Mouse (Mus musculus) urinary bladder, adult 18-20 months (tissue): ENCODE measurements around the gene Ccm2.
A peak's percentile ranks its signal among the peaks of the same experiment; 100 is the strongest.

Experiments used
- DNase-seq, 2 experiments: peaks; one replicate each; pipeline ENCODE4 v3.0.0; 2022; ENCODE audit warnings: low spot score in 2 of 2, mixed read lengths in 2 of 2

The Ccm2 gene

GRCm38 (mm10) chr11:6529961-6530360, 16.7 kb upstream of the Ccm2 start:
- peak in 1 of 2 experiments; percentile 33 for DNase-seq

- DNase-seq, result no peak
Measured at GRCm38 (mm10) chr11:6530746-6531145, 15.9 kb upstream of the Ccm2 start.

DNA sequence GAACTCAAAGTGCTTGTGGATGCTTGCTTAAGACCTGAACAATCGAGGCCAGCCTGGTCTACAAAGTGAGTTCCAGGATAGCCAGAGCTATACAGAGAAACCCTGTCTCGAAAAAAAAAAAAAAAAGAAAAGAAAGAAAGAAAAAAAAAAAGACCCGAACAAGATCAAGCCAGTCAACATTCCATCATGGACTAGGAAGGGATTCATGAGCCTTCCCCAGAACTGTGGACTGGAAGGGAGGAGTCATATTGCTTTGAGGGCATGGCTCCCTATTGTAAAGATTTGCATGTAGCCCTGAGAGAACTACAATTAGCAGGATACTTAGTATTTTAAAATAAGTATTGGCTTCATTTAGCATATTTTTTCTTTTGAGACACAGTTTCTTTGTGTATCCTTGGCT, 2.0 kb upstream of the Ccm2 start:
- DNase-seq, result no peak

DNA sequence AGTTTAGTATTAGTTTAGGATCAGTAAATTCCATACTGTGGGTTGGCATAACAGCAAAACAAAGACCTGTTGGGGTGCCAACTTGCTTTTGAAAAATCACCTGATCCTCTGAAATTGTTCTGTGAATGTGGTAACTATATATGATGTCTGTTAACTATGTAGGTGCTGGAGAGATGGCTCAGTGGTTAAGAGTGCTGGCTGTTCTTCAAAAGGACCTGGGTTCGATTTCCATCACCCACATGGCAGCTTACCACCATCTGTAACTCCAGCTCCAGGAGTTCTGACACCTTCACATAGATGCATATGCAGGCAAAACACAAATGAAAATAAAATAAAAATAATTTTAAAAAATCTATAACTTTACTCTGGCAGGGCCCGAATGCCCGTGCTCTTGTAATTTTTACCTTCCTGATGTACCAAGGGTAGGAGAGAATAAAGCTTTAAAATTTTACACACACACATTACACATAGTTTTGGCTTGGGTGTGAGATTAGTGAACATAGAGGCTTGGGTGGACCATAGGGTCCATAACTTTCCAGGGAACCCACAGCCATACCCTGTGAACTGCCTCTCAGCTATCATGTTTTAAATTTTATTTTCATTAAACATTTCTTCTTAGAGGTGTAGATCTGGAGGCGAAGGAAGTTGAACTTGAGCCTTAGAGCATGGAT, 1.4 kb upstream of the Ccm2 start:
- DNase-seq, result no peak

GRCm38 (mm10) chr11:6545857-6546192, 862 bp upstream of the Ccm2 start:
- DNase-seq, result no peak

GRCm38 (mm10) chr11:6547037-6547680, 472 bp downstream of the Ccm2 start:
- peak; percentile 47 to 59 for DNase-seq

DNA sequence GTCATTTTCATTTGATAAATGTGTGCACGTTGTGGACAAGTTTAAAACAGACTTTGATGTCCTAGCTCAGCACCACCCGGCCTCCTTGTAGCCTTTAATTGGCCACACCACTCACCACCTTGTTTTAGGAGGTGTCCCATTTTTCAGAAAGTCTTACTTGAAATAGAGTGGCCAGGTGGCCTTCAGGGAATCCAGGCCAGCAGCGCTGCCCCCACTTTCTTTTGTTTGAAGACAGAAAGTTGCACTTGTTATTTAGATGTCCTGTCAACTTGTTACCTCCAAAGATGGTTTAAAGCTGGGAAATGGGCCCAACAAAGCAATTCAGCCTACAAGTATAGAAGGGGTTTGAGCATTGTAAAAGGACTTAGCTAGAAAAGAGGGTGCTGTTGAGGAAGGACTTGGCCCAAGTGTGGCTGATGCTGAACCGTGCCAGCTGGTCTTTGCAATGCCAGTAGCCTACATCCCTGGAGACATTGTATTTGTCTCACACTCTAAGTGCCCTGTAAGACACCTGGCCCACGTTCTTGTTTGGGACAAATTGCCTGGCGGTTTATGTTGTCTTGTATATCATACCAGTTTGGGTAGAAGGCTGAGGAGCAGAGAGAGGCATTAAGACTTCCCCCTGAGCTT, 1.1 kb downstream of the Ccm2 start:
- no peak for DNase-seq

DNA sequence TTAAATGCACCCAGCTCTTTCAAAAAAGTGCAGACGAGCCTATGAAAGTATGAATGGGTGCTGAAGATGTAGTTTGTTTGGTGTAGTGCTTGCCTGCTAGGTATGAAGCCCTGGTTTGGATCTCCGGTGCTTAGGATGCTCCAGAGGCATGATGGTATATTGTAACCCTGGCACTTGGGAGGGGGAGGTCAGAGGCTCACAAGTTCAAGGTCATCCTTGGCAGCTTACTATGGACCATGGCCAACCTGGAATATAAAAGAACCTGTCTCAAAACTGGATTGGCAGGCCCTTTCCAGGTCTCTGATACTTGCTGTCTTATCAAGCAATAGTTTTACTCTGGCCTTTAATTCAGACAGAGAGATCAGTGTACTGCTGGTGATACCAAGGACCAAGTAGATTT, 3.1 kb downstream of the Ccm2 start:
- no peak for DNase-seq

- no peak for DNase-seq
Measured at GRCm38 (mm10) chr11:6550201-6550600, 3.5 kb downstream of the Ccm2 start.

GRCm38 (mm10) chr11:6558234-6558633, 11.5 kb downstream of the Ccm2 start:
- DNase-seq, result no peak

GRCm38 (mm10) chr11:6559996-6560395, 13.3 kb downstream of the Ccm2 start:
- no peak for DNase-seq

DNA sequence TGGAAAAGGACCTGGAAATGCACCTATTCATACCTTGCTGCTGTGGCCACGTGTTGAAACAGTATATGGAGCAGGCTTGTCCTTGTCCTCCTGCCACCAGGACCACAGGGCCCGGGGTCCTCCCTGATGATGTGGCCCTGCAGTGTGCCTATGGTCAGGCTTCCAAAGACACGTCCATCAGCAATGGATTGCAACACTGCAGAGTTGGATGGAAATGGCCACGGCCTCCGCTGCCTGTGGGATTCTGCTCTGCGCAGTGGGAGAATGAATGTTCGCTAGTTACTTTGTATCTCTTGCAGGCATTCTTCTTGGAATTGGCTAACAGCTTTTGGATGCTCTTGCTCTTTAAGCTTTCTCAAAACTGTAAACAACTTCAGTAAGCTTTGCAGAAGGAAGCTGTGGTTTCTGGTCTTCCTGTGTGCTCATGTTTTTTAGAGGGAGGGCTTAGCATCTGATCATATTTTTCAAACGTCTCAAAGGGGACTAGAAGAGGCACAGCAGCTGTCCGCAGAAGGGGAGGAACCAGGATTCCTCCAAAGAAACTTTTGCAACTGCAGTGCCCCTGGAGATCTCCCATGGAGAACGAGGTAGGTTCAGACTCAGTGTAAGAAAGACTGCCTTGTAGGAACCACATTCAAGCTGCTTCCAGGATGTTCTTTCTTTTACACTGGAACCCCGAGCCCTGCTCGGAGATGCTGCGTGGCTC, 14.1 kb downstream of the Ccm2 start:
- peak in 1 of 2 experiments; percentile 10 for DNase-seq

GRCm38 (mm10) chr11:6561474-6561873, 14.8 kb downstream of the Ccm2 start:
- DNase-seq, result no peak

DNA sequence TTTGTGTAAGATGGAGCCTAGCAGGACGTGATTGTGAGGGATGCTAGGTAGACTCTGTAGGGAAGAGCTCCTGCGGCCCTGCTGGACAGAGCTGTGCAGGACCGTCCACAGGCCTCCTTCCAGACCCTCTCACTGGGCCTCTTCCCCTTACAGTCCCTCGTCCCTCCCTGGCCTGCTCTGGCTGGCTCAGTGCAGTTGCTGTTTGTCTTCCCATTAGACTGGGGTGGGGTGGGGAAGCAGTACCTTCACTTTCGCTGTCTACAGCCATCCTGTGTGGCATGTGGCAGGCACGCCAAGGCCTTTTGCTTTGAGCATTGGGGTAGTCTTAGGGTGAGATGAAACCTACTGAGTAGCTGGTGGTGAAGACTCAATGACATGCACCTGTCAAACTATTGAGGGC, 15.7 kb downstream of the Ccm2 start:
- no peak for DNase-seq

DNA sequence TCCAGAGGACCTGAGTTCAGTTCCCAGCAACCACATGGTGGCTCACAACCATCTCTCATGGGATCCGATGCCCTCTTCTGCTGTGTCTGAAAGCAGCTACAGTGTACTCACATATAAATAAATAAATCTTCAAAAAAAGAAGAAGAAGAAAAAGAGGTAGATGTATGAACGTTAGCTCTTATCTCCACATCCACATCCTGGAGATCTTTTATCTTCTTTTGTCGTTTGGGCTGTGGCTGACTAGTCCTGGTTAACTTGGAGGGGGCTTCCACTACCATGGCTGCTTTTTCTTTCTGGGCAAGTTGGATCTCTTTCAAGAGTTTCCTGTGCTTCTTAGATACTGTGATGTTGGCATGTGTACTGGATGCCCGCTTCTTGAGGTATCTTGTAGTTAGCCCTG, 16.5 kb downstream of the Ccm2 start:
- no peak for DNase-seq

DNA sequence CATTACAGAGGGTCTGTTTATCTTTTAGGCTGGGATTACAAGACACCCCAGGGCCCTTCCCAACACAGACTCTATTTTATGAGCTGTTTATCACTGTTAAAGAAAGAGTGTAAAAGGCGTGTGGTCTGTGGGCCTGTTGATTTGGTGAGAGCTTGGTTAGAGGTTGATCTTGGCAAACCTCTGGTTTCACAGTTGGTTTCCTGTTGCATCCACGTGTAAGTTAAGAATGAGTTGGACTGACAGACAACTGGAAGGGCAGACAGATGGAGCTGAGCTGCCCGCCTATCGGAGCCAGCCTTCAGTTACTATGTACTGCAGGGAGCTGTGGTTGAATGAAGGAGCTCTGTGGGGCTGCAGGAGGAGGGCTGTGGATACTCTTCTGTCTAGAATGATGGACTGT, 19.8 kb downstream of the Ccm2 start:
- DNase-seq, result no peak

- no peak for DNase-seq
Measured at GRCm38 (mm10) chr11:6567951-6568350, 21.3 kb downstream of the Ccm2 start.

GRCm38 (mm10) chr11:6568584-6569409, 22.1 kb downstream of the Ccm2 start:
- no peak for DNase-seq

DNA sequence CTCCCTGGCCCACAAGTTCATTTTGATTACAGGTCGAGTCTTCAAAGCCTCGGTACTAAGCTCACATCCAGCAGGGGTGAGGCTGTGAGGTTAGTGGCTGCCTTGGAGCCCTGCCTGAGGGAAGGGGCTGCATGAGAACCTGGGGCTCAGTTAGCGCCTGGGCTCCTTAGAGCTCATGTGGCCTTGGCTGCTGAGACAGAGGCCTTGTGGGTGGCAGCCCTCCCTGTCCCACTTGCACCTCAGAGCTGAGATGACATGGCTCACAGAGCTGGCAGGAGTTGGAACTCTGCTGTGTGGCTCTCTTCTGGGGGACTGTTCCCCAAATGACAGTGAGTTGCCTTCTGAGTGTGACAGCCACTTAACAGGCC, 22.7 kb downstream of the Ccm2 start:
- DNase-seq, result no peak

DNA sequence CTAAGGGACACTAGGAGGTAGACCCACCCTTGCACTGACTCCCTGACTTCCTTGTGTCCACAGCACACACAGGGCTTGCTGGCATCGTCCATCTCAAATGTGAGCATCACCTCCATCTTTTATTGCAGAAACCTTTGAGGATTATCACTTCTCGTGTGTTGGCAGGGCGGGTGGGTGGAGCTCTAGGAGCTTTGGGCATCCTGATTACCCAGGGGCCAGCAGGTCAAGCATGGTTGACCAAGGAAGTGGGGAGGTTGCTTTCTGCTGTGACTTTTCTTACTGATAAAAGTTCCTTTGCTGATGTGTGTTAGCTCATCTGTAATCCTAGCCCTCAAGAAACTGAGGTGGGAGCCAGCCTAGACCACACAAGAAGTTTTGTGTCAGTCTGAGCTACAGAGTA, 29.5 kb downstream of the Ccm2 start:
- DNase-seq, result no peak

DNA sequence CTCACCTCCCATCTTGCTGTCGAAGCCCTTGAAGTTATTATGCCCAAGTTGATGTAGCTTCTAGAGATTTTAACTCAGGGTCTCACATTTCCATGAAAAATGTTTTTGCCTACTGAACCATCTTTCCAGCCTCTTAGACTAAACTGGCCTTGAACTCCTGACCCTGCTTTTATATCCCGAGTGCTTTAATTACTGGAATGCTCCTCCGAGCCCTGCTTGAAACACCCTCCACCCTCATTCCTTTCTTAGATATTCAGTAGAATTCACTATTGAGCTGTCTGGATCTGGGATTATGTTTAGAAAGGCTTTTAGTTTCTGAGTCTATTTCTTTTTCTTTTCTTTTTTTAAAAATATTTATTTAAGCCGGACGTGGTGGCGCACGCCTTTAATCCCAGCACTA, 32.7 kb downstream of the Ccm2 start:
- DNase-seq, result no peak
